Mouse (Mus musculus): ENCODE measurements around the gene Adamtsl5.

DNA sequence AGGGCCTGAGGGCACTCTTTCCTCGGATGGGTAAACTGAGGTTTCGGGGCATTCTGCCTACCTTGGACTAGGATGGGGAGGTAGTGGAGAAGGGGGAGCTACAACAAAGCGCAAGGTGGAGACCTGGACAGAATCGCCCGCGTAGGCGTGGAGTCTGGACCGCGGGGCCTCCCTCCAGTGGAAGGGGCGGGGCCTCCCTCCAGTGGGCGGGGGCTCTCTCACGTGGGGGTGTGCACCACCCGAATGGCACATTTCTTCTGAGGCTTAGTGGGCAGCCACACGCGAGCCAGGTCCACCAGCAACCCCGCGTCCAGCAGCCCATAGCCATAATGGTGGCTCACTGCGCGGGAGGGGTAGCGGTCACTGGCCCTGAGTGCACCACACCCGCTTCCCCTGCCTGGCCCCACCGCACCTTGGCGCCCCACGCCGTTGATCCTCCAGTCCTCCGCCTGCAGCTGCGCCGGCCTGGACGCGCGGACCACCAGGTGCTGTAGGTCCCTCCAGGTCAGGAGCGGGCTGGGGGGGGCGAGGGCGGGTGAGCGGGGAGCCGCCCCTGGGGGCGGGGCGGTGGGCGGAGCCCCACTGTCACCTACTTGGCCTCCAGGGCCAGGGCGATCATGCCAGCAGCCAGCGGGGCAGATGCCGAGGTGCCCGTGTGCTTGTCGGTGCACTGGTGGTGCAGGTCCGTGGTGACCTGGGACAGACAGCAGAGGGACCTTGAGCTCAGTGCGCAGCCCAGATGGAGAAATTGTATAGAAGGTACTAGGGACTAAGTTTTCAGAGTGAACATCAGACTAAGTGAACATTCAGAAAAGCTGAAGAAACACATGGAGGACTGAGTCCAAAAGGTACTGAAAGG, 24.7 kb downstream of the Adamtsl5 start:
- TF ChIP-seq CTCF (IDR thresholded peaks at IDR 0.05; ENCODE audit: low read depth) (no peak), EP300 (optimal IDR thresholded peaks at IDR 0.05) (no peak)
